Mouse (Mus musculus) stomach, embryonic 14.5 days (tissue): ENCODE data around the gene Lmx1b. TPM values are rescaled to one million over a fixed set of nuclear protein-coding genes. Genes with fewer than 3 reads are reported as not detected.

Experiments
- ATAC-seq: fragments of 200-750 bp; cut with Nextera tagmentation; 2 replicates; pipeline ENCODE4 v1.8.0; 2017; ENCODE audit warnings: low read depth, moderate TSS enrichment; ENCODE audit not compliant: insufficient number of reproducible peaks, insufficient read depth, low FRiP score
- H3K27ac ChIP-seq: fragments of 300-500 bp; sonication (generic); 2 replicates; pipeline ENCODE4 v1.5.1; 2014; ENCODE audit warnings: mild to moderate bottlenecking, low read length, moderate library complexity, mixed read lengths
- H3K27me3 ChIP-seq: fragments of 300-500 bp; sonication (generic); 2 replicates; pipeline ENCODE4 v1.6.1; 2014; ENCODE audit warnings: low read length, control low read depth, mixed read lengths; ENCODE audit not compliant: control insufficient read depth, insufficient read depth
- H3K36me3 ChIP-seq: fragments of 300-500 bp; sonication (generic); 2 replicates; pipeline ENCODE4 v1.6.1; 2014; ENCODE audit warnings: mild to moderate bottlenecking, control low read depth, low read length, moderate library complexity, mixed read lengths; ENCODE audit not compliant: control insufficient read depth, insufficient read depth
- H3K4me1 ChIP-seq: fragments of 300-500 bp; sonication (generic); 2 replicates; pipeline ENCODE4 v1.6.1; 2014; ENCODE audit warnings: low read length, control low read depth, mixed read lengths; ENCODE audit not compliant: control insufficient read depth, insufficient read depth
- H3K4me2 ChIP-seq: fragments of 300-500 bp; sonication (generic); replicated peaks from 2 replicates; pipeline ENCODE4 v1.6.1; 2014; ENCODE audit warnings: low read depth, low read length, control low read depth
- H3K4me3 ChIP-seq: fragments of 300-500 bp; sonication (generic); 2 replicates; pipeline ENCODE4 v1.5.1; 2014; ENCODE audit warnings: low read depth, low read length, control low read depth
- H3K9ac ChIP-seq: fragments of 300-500 bp; sonication (generic); replicated peaks from 2 replicates; pipeline ENCODE4 v1.6.1; 2014; ENCODE audit warnings: low read depth, mild to moderate bottlenecking, control low read depth, low read length, moderate library complexity, mixed read lengths
- H3K9me3 ChIP-seq: fragments of 300-500 bp; sonication (generic); 2 replicates; pipeline ENCODE4 v1.6.1; 2016; ENCODE audit warnings: low read depth, low read length, control low read depth; ENCODE audit not compliant: control insufficient read depth
- WGBS: fragments of 180-500 bp; shearing (Covaris S2); extraction: QIAGEN DNeasy Blood & Tissue Kit; methylation state at CpG from one replicate; pipeline ENCODE4 v1.1.7; 2014; 5-methylcytosine and 5-hydroxymethylcytosine counted together
- polyA plus RNA-seq: library from polyadenylated mRNA; unstranded; fragments of >200 nt; fragmentation: Nextera tagmentation; extraction: Ambion mirVana; gene quantifications from 2 replicates; pipeline ENCODE4 v1.2.1, GENCODE M21; 2014

The Lmx1b gene
- polyA plus RNA-seq, 1 experiment from 2014 or later, result not detected

- no peaks in the 10 kb centered on the region for H3K27me3 ChIP-seq
- ATAC-seq, result no peak
These were observed 42.9 kb downstream of the Lmx1b start for GRCm38 (mm10) chr2:33597384-33597783.

GRCm38 (mm10) chr2:33595085-33595423, 45.3 kb downstream of the Lmx1b start:
- no peak overlapping the region for H3K4me2 ChIP-seq
- no peak overlapping the region for H3K27ac ChIP-seq
- 31% methylated on average over 7 of the region's 7 CpGs for WGBS
- no peaks in the 10 kb centered on the region for H3K27me3 ChIP-seq
- no peak overlapping the region for H3K9ac ChIP-seq
- no peak overlapping the region for H3K4me3 ChIP-seq
- H3K4me1 ChIP-seq, result peaks cover 7% of the 10 kb centered on the region; the same call in 1 of the 2 replicates
- peak; percentile 35; the same call in 1 of the 2 replicates for ATAC-seq
- no peaks in the 10 kb centered on the region for H3K9me3 ChIP-seq
- no peaks in the 10 kb centered on the region for H3K36me3 ChIP-seq

More at GRCm38 (mm10) chr2:33597384-33597783, 42.9 kb downstream of the Lmx1b start:
- H3K9ac ChIP-seq, result no peak overlapping the region
- H3K9me3 ChIP-seq, result no peaks in the 10 kb centered on the region
- 52% methylated on average over 4 of the region's 4 CpGs for WGBS
- no peaks in the 10 kb centered on the region for H3K36me3 ChIP-seq
- H3K4me1 ChIP-seq, result peaks cover 7% of the 10 kb centered on the region; the same call in 1 of the 2 replicates
- no peak overlapping the region for H3K27ac ChIP-seq
- no peak overlapping the region for H3K4me3 ChIP-seq
- H3K4me2 ChIP-seq, result no peak overlapping the region

GRCm38 (mm10) chr2:33594181-33595084, 45.9 kb downstream of the Lmx1b start:
- ATAC-seq, result peak; percentile 39; the same call in 1 of the 2 replicates
- Histone ChIP-seq H3K9ac (no peak overlapping the region), H3K27ac (no peak overlapping the region), H3K4me2 (no peak overlapping the region), H3K27me3 (no peaks in the 10 kb centered on the region), H3K36me3 (no peaks in the 10 kb centered on the region), H3K9me3 (no peaks in the 10 kb centered on the region), H3K4me1 (peaks cover 7% of the 10 kb centered on the region; the same call in 1 of the 2 replicates), H3K4me3 (no peak overlapping the region)
- WGBS, result 53% methylated on average over 9 of the region's 9 CpGs

- no peak for ATAC-seq
- H3K9ac ChIP-seq, result no peak overlapping the region
- 19% methylated on average over 12 of the region's 12 CpGs for WGBS
These were observed 47.3 kb downstream of the Lmx1b start for GRCm38 (mm10) chr2:33592931-33593555.

GRCm38 (mm10) chr2:33589280-33589679, 51.0 kb downstream of the Lmx1b start:
- Histone ChIP-seq H3K27me3 (no peaks in the 10 kb centered on the region), H3K9ac (no peak overlapping the region), H3K4me3 (no peak overlapping the region), H3K27ac (no peak overlapping the region), H3K36me3 (no peaks in the 10 kb centered on the region), H3K4me2 (no peak overlapping the region), H3K9me3 (no peaks in the 10 kb centered on the region), H3K4me1 (peaks cover 13% of the 10 kb centered on the region; the same call in 1 of the 2 replicates)
- WGBS, result 76% methylated on average over 9 of the region's 9 CpGs
- no peak for ATAC-seq

More at GRCm38 (mm10) chr2:33592931-33593555, 47.3 kb downstream of the Lmx1b start:
- Histone ChIP-seq H3K4me2 (no peak overlapping the region), H3K4me1 (peaks cover 7% of the 10 kb centered on the region; the same call in 1 of the 2 replicates), H3K27ac (no peak overlapping the region), H3K27me3 (no peaks in the 10 kb centered on the region), H3K9me3 (no peaks in the 10 kb centered on the region), H3K4me3 (no peak overlapping the region), H3K36me3 (no peaks in the 10 kb centered on the region)

GRCm38 (mm10) chr2:33584937-33585910, 55.1 kb downstream of the Lmx1b start:
- H3K4me2 ChIP-seq, result no peak overlapping the region
- no peak overlapping the region for H3K27ac ChIP-seq
- 32% methylated on average over 29 of the region's 29 CpGs for WGBS
- H3K9ac ChIP-seq, result no peak overlapping the region
- H3K27me3 ChIP-seq, result peaks cover 9% of the 10 kb centered on the region
- no peak for ATAC-seq
- no peak overlapping the region for H3K4me3 ChIP-seq
- H3K4me1 ChIP-seq, result peaks cover 17% of the 10 kb centered on the region; the same call in 1 of the 2 replicates
- no peaks in the 10 kb centered on the region for H3K36me3 ChIP-seq
- no peaks in the 10 kb centered on the region for H3K9me3 ChIP-seq

GRCm38 (mm10) chr2:33583761-33584160, 56.5 kb downstream of the Lmx1b start:
- Histone ChIP-seq H3K27me3 (peaks cover 20% of the 10 kb centered on the region), H3K4me1 (peaks cover 17% of the 10 kb centered on the region; the same call in 1 of the 2 replicates), H3K4me2 (no peak overlapping the region), H3K4me3 (no peak overlapping the region), H3K36me3 (no peaks in the 10 kb centered on the region), H3K27ac (no peak overlapping the region), H3K9ac (no peak overlapping the region), H3K9me3 (no peaks in the 10 kb centered on the region)
- ATAC-seq, result no peak
- 21% methylated on average over 6 of the region's 6 CpGs for WGBS

- WGBS, result 4% methylated on average over 4 of the region's 4 CpGs
- no peak overlapping the region for H3K9ac ChIP-seq
- H3K4me2 ChIP-seq, result no peak overlapping the region
- no peaks in the 10 kb centered on the region for H3K36me3 ChIP-seq
- ATAC-seq, result 0 out of 2 replicates have a peak, but pooled peaks have one; percentile 1
- peaks cover 20% of the 10 kb centered on the region for H3K27me3 ChIP-seq
- peaks cover 17% of the 10 kb centered on the region; the same call in 1 of the 2 replicates for H3K4me1 ChIP-seq
- no peaks in the 10 kb centered on the region for H3K9me3 ChIP-seq
- no peak overlapping the region for H3K27ac ChIP-seq
- no peak overlapping the region for H3K4me3 ChIP-seq
These were observed 57.0 kb downstream of the Lmx1b start for GRCm38 (mm10) chr2:33583317-33583716.
